Mouse (Mus musculus) heart, postnatal 10 days (tissue): ENCODE measurements around the gene Pigh. TPM values are rescaled to one million over a fixed set of nuclear protein-coding genes. Genes with fewer than 3 reads are reported as not detected.

Source experiments
- DNase-seq, 2 experiments: peaks; one replicate each; pipeline ENCODE4 v3.0.0; 2021
- intact Hi-C: fragments of 180-260 bp; cut with DNase I; formaldehyde crosslinking; loops from one replicate; pipeline ENCODE4 v1.15.1; 2025
- total RNA-seq, 2 experiments: library from RNA; stranded (reverse); gene quantifications; 2 replicates each; pipeline ENCODE4 v1.2.3; 2021

Gene Pigh
- total RNA-seq, 2 experiments from 2014 or later = 3.3 to 5.4 TPM

- intact Hi-C loops = no loop called here
- no peak for DNase-seq
These were observed 21.1 kb downstream of the Pigh start for GRCm38 (mm10) chr12:79068306-79068705.

GRCm38 (mm10) chr12:79067526-79067925 lies 21.9 kb downstream of the Pigh start:
- intact Hi-C loops = no loop called here

GRCm38 (mm10) chr12:79066431-79066830 lies 23.0 kb downstream of the Pigh start:
- DNase-seq = no peak
- intact Hi-C loops = no loop called here

More at GRCm38 (mm10) chr12:79067526-79067925, 21.9 kb downstream of the Pigh start:
- DNase-seq = no peak

GRCm38 (mm10) chr12:79064451-79064850 lies 25.0 kb downstream of the Pigh start:
- no peak for DNase-seq
- intact Hi-C loops = no loop called here

- peak in 1 of 2 experiments; percentile 15 for DNase-seq
- intact Hi-C loops = no loop called here
These were observed 28.4 kb downstream of the Pigh start for GRCm38 (mm10) chr12:79060766-79061652.

GRCm38 (mm10) chr12:79060134-79060533 lies 29.3 kb downstream of the Pigh start:
- DNase-seq = no peak
- intact Hi-C loops = no loop called here

- no peak for DNase-seq
- intact Hi-C loops = no loop called here
These were observed 29.9 kb downstream of the Pigh start for GRCm38 (mm10) chr12:79059573-79059972.

GRCm38 (mm10) chr12:79055276-79055675 lies 34.2 kb downstream of the Pigh start:
- DNase-seq = peak; percentile 86 to 90
- intact Hi-C loops = no loop called here

GRCm38 (mm10) chr12:79052073-79052472 lies 37.4 kb downstream of the Pigh start:
- intact Hi-C loops = no loop called here
- DNase-seq = peak in 1 of 2 experiments; percentile 24

- intact Hi-C loops = no loop called here
These were observed 38.8 kb downstream of the Pigh start for GRCm38 (mm10) chr12:79050545-79051212.

GRCm38 (mm10) chr12:79049807-79050206 lies 39.6 kb downstream of the Pigh start:
- DNase-seq = no peak
- intact Hi-C loops = no loop called here

More at GRCm38 (mm10) chr12:79050545-79051212, 38.8 kb downstream of the Pigh start:
- peak; percentile 39 to 52 for DNase-seq

GRCm38 (mm10) chr12:79048898-79049297 lies 40.6 kb downstream of the Pigh start:
- DNase-seq = peak; percentile 74 to 82
- intact Hi-C loops = no loop called here

GRCm38 (mm10) chr12:79047203-79047602 lies 42.2 kb downstream of the Pigh start:
- no peak for DNase-seq
- intact Hi-C loops = no loop called here

- DNase-seq = no peak
- intact Hi-C loops = no loop called here
These were observed 43.3 kb downstream of the Pigh start for GRCm38 (mm10) chr12:79046171-79046570.

- peak; percentile 83 to 85 for DNase-seq
- intact Hi-C loops = no loop called here
These were observed 44.8 kb downstream of the Pigh start for GRCm38 (mm10) chr12:79044668-79045067.

- DNase-seq = no peak
- intact Hi-C loops = no loop called here
These were observed 48.0 kb downstream of the Pigh start for GRCm38 (mm10) chr12:79041436-79041835.

- no peak for DNase-seq
These were observed 49.1 kb downstream of the Pigh start for GRCm38 (mm10) chr12:79040201-79040827.

GRCm38 (mm10) chr12:79039708-79040107 lies 49.7 kb downstream of the Pigh start:
- intact Hi-C loops = no loop called here
- no peak for DNase-seq

More at GRCm38 (mm10) chr12:79040201-79040827, 49.1 kb downstream of the Pigh start:
- intact Hi-C loops = no loop called here

GRCm38 (mm10) chr12:79035349-79035748 lies 54.1 kb downstream of the Pigh start:
- DNase-seq = no peak
- intact Hi-C loops = no loop called here

- no peak for DNase-seq
- intact Hi-C loops = no loop called here
These were observed 55.1 kb downstream of the Pigh start for GRCm38 (mm10) chr12:79034331-79034730.
